Mouse (Mus musculus) liver, embryonic 11.5 days (tissue): Measurements from ENCODE around the gene Tmem143. TPM values are rescaled to one million over a fixed set of nuclear protein-coding genes. Genes with fewer than 3 reads are reported as not detected.
"Not testable (repeated sequence)": the region's sequence is repeated elsewhere in the genome, so short reads cannot be mapped to it uniquely, and the experiment has no call there.

ENCODE experiments used
- ATAC-seq: fragments of 200-750 bp; cut with Nextera tagmentation; replicated peaks from 2 replicates; pipeline ENCODE4 v1.8.0; 2017; ENCODE audit warnings: moderate number of reproducible peaks, mild to moderate bottlenecking, moderate TSS enrichment, moderate library complexity; ENCODE audit not compliant: low FRiP score
- DNase-seq: peaks from one replicate; pipeline ENCODE4 v3.0.0-alpha.2; 2017; ENCODE audit warnings: low spot score
- H3K27ac ChIP-seq: fragments of 300-500 bp; sonication (generic); 2 replicates; pipeline ENCODE4 v1.5.1; 2014; ENCODE audit warnings: mild to moderate bottlenecking, low read depth, low read length, control low read depth
- H3K27me3 ChIP-seq: fragments of 300-500 bp; sonication (generic); replicated peaks from 2 replicates; pipeline ENCODE4 v1.6.1; 2014; ENCODE audit warnings: low read length, mixed read lengths; ENCODE audit not compliant: control insufficient read depth, insufficient read depth
- H3K36me3 ChIP-seq: fragments of 300-500 bp; sonication (generic); 2 replicates; pipeline ENCODE4 v1.6.1; 2014; ENCODE audit warnings: mild to moderate bottlenecking, low read length, moderate library complexity, mixed read lengths; ENCODE audit not compliant: control insufficient read depth, insufficient read depth
- H3K4me1 ChIP-seq: fragments of 300-500 bp; sonication (generic); replicated peaks from 2 replicates; pipeline ENCODE4 v1.6.1; 2014; ENCODE audit warnings: low read length, mixed read lengths; ENCODE audit not compliant: control insufficient read depth, insufficient read depth
- H3K4me2 ChIP-seq: fragments of 300-500 bp; sonication (generic); 2 replicates; pipeline ENCODE4 v1.6.1; 2014; ENCODE audit warnings: mild to moderate bottlenecking, control low read depth, moderate library complexity
- H3K4me3 ChIP-seq: fragments of 300-500 bp; sonication (generic); 2 replicates; pipeline ENCODE4 v1.5.1; 2014; ENCODE audit warnings: low read depth, low read length, control low read depth
- H3K9ac ChIP-seq: fragments of 300-500 bp; sonication (generic); 2 replicates; pipeline ENCODE4 v1.6.1; 2014; ENCODE audit warnings: low read depth, low read length, control low read depth
- H3K9me3 ChIP-seq: fragments of 300-500 bp; sonication (generic); 2 replicates; pipeline ENCODE4 v1.6.1; 2016; ENCODE audit warnings: low read length, inconsistent platforms, mixed read lengths; ENCODE audit not compliant: control insufficient read depth
- WGBS: fragments of 180-500 bp; shearing (Covaris S2); extraction: QIAGEN DNeasy Blood & Tissue Kit; methylation state at CpG from one replicate; pipeline ENCODE4 v1.1.7; 2014; 5-methylcytosine and 5-hydroxymethylcytosine counted together
- polyA plus RNA-seq: library from polyadenylated mRNA; unstranded; fragments of >200 nt; fragmentation: Nextera tagmentation; extraction: Ambion mirVana; gene quantifications from 2 replicates; pipeline ENCODE4 v1.2.1, GENCODE M21; 2014

Gene Tmem143
- polyA plus RNA-seq, 1 experiment from 2014 or later: 5.8 TPM

DNA sequence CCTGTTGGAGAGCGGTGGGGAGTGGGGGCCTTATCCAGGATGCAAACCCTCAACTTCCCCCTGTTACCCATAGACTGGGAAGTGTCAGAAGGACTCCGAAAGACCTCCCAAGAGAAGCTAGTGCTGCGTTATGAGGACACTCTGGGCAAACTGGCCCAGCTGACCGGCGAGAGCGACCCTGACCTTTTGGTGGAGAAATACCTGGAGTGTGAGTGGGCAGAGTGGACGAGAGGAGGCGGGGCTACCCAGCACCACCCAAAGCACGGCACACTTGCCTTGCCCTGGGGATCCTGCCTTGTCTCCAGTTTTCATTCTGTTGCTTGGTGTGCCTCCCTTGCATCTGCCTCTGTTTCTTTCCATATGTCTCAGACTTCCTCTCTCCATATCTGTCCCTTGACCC, 45.2 kb downstream of the Tmem143 start:
- 71% methylated on average over 9 of the region's 9 CpGs for WGBS
- ATAC-seq: no peak

DNA sequence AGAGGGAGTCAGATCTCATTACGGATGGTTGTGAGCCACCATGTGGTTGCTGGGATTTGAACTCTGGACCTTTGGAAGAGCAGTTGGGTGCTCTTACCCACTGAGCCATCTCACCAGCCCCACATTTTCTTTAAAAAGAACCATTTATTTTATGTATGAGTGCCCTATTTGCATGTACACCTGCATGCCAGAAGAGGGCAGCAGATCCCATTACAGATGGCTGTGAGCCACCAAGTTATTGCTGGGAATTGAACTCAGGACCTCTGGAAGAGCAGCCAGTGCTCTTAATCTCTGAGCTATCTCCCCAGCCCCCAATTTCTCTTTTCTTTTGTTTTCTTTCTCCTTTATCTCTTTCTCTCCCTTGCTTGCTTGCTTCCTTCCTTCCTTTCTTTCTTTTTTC, 46.5 kb downstream of the Tmem143 start:
- not testable (repeated sequence) for H3K4me3 ChIP-seq, DNase-seq, ATAC-seq

More for the DNA sequence above, 45.2 kb downstream of the Tmem143 start:
- no peak for DNase-seq
- H3K27ac ChIP-seq: no peak overlapping the region
- H3K4me1 ChIP-seq: no peaks in the 10 kb centered on the region
- H3K9me3 ChIP-seq: no peaks in the 10 kb centered on the region
- no peak overlapping the region for H3K9ac ChIP-seq
- H3K27me3 ChIP-seq: no peaks in the 10 kb centered on the region
- H3K4me3 ChIP-seq: no peak overlapping the region
- H3K36me3 ChIP-seq: no peaks in the 10 kb centered on the region
- H3K4me2 ChIP-seq: no peak overlapping the region

DNA sequence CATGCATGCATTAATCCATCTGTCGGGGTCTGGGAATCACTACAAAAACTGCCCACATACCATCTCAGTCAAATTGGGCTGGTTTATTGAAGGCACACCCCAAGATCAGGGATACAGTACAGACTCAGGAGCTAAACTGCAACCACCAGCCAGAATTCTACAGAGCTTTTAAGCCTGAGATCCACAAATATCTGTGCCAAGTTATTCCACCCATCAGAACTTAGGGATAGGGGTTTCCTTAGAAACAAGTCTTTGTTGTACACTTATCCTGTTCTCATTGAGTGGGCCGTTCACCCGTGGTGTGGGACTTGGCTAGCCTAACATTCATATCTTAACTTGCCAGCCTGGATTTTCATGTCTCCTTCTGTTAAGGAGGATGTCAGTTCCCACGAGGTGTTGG, 52.3 kb downstream of the Tmem143 start:
- 78% methylated on average over 4 of the region's 4 CpGs for WGBS
- no peaks in the 10 kb centered on the region for H3K4me1 ChIP-seq
- no peak overlapping the region for H3K9ac ChIP-seq
- no peaks in the 10 kb centered on the region for H3K36me3 ChIP-seq
- ATAC-seq: no peak
- no peak for DNase-seq
- H3K27ac ChIP-seq: no peak overlapping the region
- no peak overlapping the region for H3K4me2 ChIP-seq
- H3K27me3 ChIP-seq: no peaks in the 10 kb centered on the region
- H3K4me3 ChIP-seq: no peak overlapping the region
- H3K9me3 ChIP-seq: no peaks in the 10 kb centered on the region

More for the DNA sequence above, 46.5 kb downstream of the Tmem143 start:
- not testable (repeated sequence) for H3K4me1 ChIP-seq, H3K9me3 ChIP-seq, H3K4me2 ChIP-seq, H3K27ac ChIP-seq, H3K9ac ChIP-seq, H3K27me3 ChIP-seq, H3K36me3 ChIP-seq
- WGBS: 50% methylated on average over 1 of the region's 1 CpGs

DNA sequence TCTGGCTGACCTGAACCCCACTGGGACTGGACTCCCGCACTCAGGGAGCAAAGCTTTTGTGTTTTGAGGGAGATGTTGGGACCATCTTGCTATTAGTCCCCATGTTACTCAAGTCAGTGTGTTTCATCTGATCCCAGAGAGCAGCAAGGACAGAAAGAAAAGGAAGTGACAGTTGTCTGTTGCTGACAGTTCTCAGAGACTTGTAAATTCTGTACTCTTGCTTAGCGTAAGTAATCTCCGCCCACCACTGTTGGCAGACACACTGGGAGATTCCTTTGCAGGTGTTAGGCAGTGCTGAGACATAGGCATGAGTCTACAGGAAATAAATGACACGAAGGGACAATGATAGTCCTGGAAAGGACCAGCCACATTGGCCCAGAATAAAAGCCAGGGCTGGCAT, 59.9 kb downstream of the Tmem143 start:
- H3K27me3 ChIP-seq: no peaks in the 10 kb centered on the region
- H3K36me3 ChIP-seq: no peaks in the 10 kb centered on the region
- H3K4me2 ChIP-seq: no peak overlapping the region
- DNase-seq: no peak
- H3K27ac ChIP-seq: no peak overlapping the region
- no peaks in the 10 kb centered on the region for H3K9me3 ChIP-seq
- no peak for ATAC-seq
- 51% methylated on average over 4 of the region's 4 CpGs for WGBS
- H3K4me1 ChIP-seq: no peaks in the 10 kb centered on the region
- H3K9ac ChIP-seq: no peak overlapping the region
- no peak overlapping the region for H3K4me3 ChIP-seq

Other genes starting within 250 kb of the Tmem143 start
- gene Fut2, start 230.5 kb upstream of the Tmem143 start, polyA plus RNA-seq: 0.08 TPM in 1 of 2 replicates, not detected in the other
- gene Ntn5, start 212.9 kb upstream of the Tmem143 start, polyA plus RNA-seq: 0.23 TPM in 1 of 2 replicates, not detected in the other
- gene Sec1, start 202.5 kb upstream of the Tmem143 start, polyA plus RNA-seq: 0.30 and 0.33 TPM in 2 replicates
- 1.0 and 1.2 TPM in 2 replicates for gene Car11, start 197.1 kb upstream of the Tmem143 start, polyA plus RNA-seq
- gene Dbp, start 191.9 kb upstream of the Tmem143 start, polyA plus RNA-seq: 1.8 and 1.9 TPM in 2 replicates
- gene Rpl18, start 181.5 kb upstream of the Tmem143 start, polyA plus RNA-seq: 1,405 and 1,469 TPM in 2 replicates
- gene Sphk2, start 178.9 kb upstream of the Tmem143 start, polyA plus RNA-seq: 24.2 and 25.6 TPM in 2 replicates
- 0.77 and 1.1 TPM in 2 replicates for gene Fam83e, start 175.7 kb upstream of the Tmem143 start, polyA plus RNA-seq
- gene Spaca4, start 171.1 kb upstream of the Tmem143 start, polyA plus RNA-seq: not detected in 2 replicates
- 0.30 and 0.45 TPM in 2 replicates for gene Lmtk3, start 113.2 kb upstream of the Tmem143 start, polyA plus RNA-seq
- gene Sult2b1, start 112.3 kb upstream of the Tmem143 start, polyA plus RNA-seq: 0.65 and 0.70 TPM in 2 replicates
- 67.2 and 69.1 TPM in 2 replicates for gene Cyth2, start 82.4 kb upstream of the Tmem143 start, polyA plus RNA-seq
- gene Kcnj14, start 72.2 kb upstream of the Tmem143 start, polyA plus RNA-seq: 0.40 and 0.74 TPM in 2 replicates
- 101 and 106 TPM in 2 replicates for gene Grwd1, start 66.0 kb upstream of the Tmem143 start, polyA plus RNA-seq
- 54.8 and 60.7 TPM in 2 replicates for gene Kdelr1, start 24.2 kb upstream of the Tmem143 start, polyA plus RNA-seq
- 0.13 and 0.23 TPM in 2 replicates for gene Grin2d, start 18.6 kb upstream of the Tmem143 start, polyA plus RNA-seq
- gene Syngr4, start 227 bp upstream of the Tmem143 start, polyA plus RNA-seq: 1.0 and 1.3 TPM in 2 replicates
- gene Emp3, start 24.5 kb downstream of the Tmem143 start, polyA plus RNA-seq: 91.8 and 99.6 TPM in 2 replicates
- gene Ccdc114, start 27.1 kb downstream of the Tmem143 start, polyA plus RNA-seq: 2.4 and 4.3 TPM in 2 replicates
- 5.2 and 5.4 TPM in 2 replicates for gene Abcc6, start 133.4 kb downstream of the Tmem143 start, polyA plus RNA-seq
- gene Nomo1, start 136.8 kb downstream of the Tmem143 start, polyA plus RNA-seq: 45.5 and 47.6 TPM in 2 replicates
- gene Kcnj11, start 203.8 kb downstream of the Tmem143 start, polyA plus RNA-seq: not detected in 2 replicates